Mouse (Mus musculus): ENCODE measurements around the gene Rel. TPM values are rescaled to one million over a fixed set of nuclear protein-coding genes. Genes with fewer than 3 reads are reported as not detected.

Gene Rel
- polyA plus RNA-seq, 1 experiment from 2014 or later: 0.41 TPM

DNA sequence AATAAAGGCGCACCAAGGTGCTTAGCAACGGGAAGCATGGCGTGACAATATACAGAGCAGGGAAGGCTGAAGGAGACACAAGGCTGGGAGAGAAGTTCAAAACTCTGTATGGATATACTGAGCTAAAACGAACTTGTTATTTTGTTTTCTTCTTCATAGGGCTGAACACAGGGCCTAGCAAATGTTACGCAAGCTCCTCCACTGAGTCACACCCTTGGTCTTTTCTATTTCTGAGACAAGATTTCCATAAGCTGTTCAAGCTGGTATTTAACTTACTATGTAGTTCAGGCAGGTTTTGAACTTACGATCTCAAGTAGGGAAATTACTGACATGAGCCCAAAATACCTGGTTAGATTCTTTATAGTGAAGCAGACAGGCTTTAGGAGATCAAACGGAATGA lies 29.4 kb downstream of the Rel start:
- no peaks in the 10 kb centered on the region for H3K27me3 ChIP-seq
- no peak overlapping the region for H3K9ac ChIP-seq
- no peak overlapping the region for H3K4me2 ChIP-seq
- no peak for ATAC-seq (ENCODE audit: low FRiP score, low read depth)
- no peaks in the 10 kb centered on the region for H3K4me1 ChIP-seq (replicated peaks)
- no peaks in the 10 kb centered on the region for H3K9me3 ChIP-seq
- H3K4me3 ChIP-seq: no peak overlapping the region
- WGBS: 94% methylated on average over 7 of the region's 7 CpGs
- no peaks in the 10 kb centered on the region for H3K36me3 ChIP-seq
- no peak overlapping the region for H3K27ac ChIP-seq (replicated peaks)

DNA sequence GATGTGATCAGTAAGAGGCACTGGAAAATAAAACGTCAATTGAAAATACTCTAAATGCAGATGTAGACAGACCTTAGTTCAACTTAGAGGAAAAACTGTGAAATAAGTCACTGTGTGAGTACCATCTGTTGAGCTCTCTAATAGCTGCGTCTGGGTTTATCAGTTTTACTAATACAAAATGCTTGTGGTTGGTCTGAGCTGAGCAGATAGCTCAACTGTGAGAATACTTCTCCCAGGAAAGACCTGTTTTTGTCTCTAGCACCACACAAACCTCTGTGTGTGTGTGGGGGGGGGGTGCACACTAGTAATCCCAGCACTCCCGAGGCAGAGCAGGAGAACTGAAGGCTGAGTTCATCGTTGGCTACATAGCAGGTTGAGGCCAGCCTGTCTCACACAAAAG lies 29.9 kb downstream of the Rel start:
- no peak overlapping the region for H3K4me3 ChIP-seq
- ATAC-seq (ENCODE audit: low FRiP score, low read depth): no peak
- H3K9ac ChIP-seq: no peak overlapping the region

DNA sequence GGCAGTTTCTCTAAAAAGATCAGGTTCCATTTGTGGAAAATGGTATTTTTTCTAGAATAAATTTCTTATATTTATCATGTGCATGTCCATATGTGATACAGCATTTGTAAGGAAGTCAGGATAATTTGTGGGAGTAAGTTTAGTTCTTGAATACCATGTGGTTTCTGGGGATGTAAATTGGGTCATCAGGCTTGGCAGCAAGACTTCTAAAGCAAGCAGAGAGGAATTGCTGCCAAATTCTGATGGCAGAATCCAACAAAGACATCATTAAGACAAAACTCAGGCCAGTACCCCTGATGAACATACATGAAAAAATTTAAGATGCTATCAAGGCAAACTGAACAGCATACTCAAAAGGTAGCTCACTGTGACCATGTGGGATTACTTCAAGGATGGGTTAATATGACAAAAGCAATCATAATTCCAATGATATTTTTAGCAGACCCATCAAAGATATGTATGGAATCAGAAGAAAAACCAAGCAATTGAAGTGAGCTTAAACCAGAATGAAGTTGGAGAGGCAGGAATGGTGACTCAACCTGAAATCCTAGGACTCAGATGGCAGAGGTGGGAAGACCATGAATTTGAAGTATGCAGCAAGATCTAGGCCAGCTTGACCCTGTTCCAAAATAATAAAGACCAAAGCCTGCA lies 34.8 kb downstream of the Rel start:
- Histone ChIP-seq H3K27ac (replicated peaks) (no peak overlapping the region), H3K9ac (no peak overlapping the region), H3K36me3 (peaks cover 9% of the 10 kb centered on the region), H3K4me3 (no peak overlapping the region), H3K4me2 (no peak overlapping the region), H3K9me3 (no peaks in the 10 kb centered on the region), H3K27me3 (no peaks in the 10 kb centered on the region), H3K4me1 (replicated peaks) (no peaks in the 10 kb centered on the region)
- no peak for ATAC-seq (ENCODE audit: low FRiP score, low read depth)

More for the DNA sequence above, 29.9 kb downstream of the Rel start:
- no peak overlapping the region for H3K27ac ChIP-seq (replicated peaks)
- no peaks in the 10 kb centered on the region for H3K36me3 ChIP-seq
- no peaks in the 10 kb centered on the region for H3K4me1 ChIP-seq (replicated peaks)
- H3K9me3 ChIP-seq: no peaks in the 10 kb centered on the region
- no peaks in the 10 kb centered on the region for H3K27me3 ChIP-seq
- 84% methylated on average over 4 of the region's 4 CpGs for WGBS
- H3K4me2 ChIP-seq: no peak overlapping the region

DNA sequence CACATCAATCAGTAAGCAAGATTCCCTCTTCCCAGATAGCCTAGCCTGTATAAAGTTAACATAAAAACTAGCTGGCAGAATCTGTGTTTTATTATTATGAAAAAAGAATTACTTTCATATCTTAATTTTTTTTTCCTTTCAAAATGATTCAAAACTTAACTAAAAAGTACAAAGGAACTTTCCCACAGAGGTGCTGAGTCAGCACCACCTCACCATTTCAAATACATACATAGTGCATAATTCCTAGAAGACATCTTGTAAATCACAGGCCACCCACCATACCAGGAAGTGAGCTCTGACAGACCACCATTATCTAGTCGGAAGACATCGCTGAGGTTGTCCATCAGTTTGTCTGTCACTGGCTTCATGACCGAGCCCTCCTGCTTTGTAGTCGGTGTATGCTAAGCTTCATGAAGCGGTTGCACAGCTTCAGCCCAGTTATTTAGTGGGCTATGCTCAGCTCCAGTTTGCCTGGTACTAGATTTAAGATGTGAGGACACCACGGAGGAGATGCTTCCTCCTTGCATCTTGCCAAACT lies 36.0 kb downstream of the Rel start:
- Histone ChIP-seq H3K36me3 (peaks cover 12% of the 10 kb centered on the region), H3K9ac (no peak overlapping the region), H3K4me2 (no peak overlapping the region), H3K9me3 (no peaks in the 10 kb centered on the region), H3K4me3 (no peak overlapping the region), H3K27me3 (no peaks in the 10 kb centered on the region), H3K4me1 (replicated peaks) (no peaks in the 10 kb centered on the region), H3K27ac (replicated peaks) (no peak overlapping the region)
- WGBS: 94% methylated on average over 6 of the region's 6 CpGs
- no peak for ATAC-seq (ENCODE audit: low FRiP score, low read depth)

DNA sequence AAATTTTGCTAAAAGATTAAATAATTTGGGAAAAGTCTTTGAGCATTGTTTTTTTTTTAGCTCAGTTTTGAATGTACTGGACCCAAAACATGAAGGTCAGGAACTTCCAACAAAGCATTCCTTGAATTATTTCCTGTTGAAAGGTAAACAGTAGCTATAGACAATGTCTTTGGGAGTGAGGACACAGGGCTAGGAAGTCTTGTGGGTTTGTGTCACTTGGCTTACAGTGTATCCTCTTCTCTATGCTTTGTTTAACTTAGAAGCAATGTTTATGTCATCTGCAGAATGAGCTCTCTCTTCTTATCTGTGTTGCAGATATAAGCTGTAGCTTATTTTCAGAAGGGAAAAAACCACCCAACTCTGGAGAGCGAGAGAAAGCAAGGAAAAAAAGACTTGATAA lies 37.9 kb downstream of the Rel start:
- Histone ChIP-seq H3K9ac (no peak overlapping the region), H3K9me3 (no peaks in the 10 kb centered on the region), H3K27me3 (no peaks in the 10 kb centered on the region), H3K4me2 (no peak overlapping the region), H3K4me3 (no peak overlapping the region), H3K4me1 (replicated peaks) (no peaks in the 10 kb centered on the region), H3K36me3 (peaks cover 22% of the 10 kb centered on the region), H3K27ac (replicated peaks) (no peak overlapping the region)
- 85% methylated on average over 1 of the region's 1 CpGs for WGBS
- ATAC-seq (ENCODE audit: low FRiP score, low read depth): no peak

DNA sequence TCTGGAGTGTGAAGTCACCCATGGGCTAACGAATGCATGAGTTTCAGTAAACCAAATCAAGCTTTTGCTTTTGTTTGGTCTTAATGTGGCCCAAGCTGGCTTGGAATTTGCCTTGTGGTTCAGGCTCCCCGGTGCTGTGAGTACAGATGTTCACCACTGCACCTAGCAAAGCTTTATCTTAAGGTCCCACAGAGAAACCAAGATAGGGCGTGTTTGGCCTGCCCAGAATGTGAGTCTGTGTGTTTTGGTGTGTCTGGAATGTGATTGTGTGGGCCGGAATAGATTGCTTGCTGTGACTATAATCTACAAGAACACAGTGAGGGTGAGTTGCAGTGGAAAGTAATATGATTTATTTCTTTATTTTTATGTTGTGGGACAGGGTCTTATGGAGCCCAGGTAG lies 40.6 kb downstream of the Rel start:
- no peaks in the 10 kb centered on the region for H3K4me1 ChIP-seq (replicated peaks)
- no peak overlapping the region for H3K4me3 ChIP-seq
- ATAC-seq (ENCODE audit: low FRiP score, low read depth): no peak
- H3K9me3 ChIP-seq: no peaks in the 10 kb centered on the region
- H3K4me2 ChIP-seq: no peak overlapping the region
- H3K27me3 ChIP-seq: no peaks in the 10 kb centered on the region
- H3K27ac ChIP-seq (replicated peaks): no peak overlapping the region
- WGBS: 89% methylated on average over 4 of the region's 4 CpGs
- no peak overlapping the region for H3K9ac ChIP-seq
- peaks cover 43% of the 10 kb centered on the region for H3K36me3 ChIP-seq

DNA sequence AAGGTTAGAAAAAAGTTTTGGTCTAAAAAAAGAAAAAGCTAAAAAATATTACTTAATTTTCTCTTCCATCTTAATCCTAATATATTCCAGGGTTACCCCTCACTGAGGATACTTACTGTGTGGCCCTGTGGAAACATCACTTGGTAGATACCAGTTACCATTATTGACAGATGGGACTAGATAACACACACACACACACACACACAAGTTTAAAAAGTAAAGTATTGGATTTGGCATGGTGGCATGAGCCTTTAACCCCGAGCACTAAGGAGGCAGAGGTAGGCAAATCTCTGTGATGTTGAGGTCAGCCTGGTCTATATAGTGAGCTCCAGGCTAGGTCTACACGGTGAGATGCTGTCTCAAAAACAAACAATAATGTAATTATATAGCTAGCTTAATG lies 42.6 kb downstream of the Rel start:
- Histone ChIP-seq H3K4me3 (no peak overlapping the region), H3K9ac (no peak overlapping the region), H3K36me3 (peaks cover 47% of the 10 kb centered on the region), H3K27ac (replicated peaks) (no peak overlapping the region), H3K4me2 (no peak overlapping the region), H3K9me3 (no peaks in the 10 kb centered on the region), H3K4me1 (replicated peaks) (no peaks in the 10 kb centered on the region), H3K27me3 (no peaks in the 10 kb centered on the region)
- 94% methylated on average over 2 of the region's 2 CpGs for WGBS
- no peak for ATAC-seq (ENCODE audit: low FRiP score, low read depth)

DNA sequence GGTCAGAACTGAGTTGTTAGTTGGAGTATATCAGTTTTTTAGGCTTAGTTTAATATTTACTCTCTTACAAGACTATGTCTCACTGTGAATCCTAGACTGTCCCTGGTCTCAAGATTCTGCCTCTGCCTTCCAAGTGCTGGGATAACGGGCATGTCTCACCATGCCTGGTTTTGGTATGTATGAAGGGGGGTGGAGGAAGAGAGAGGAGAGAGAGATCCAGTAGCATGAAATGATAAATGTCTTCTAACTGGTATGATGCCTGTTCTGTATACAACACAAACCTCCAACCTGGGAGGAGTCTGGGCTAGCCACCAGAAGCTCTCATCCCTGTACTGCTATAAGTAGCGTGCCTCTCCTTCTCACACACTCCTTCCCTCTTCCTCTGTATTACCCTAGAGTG lies 44.3 kb downstream of the Rel start:
- no peaks in the 10 kb centered on the region for H3K27me3 ChIP-seq
- peaks cover 56% of the 10 kb centered on the region for H3K36me3 ChIP-seq
- no peak overlapping the region for H3K4me2 ChIP-seq
- no peak overlapping the region for H3K9ac ChIP-seq
- no peak overlapping the region for H3K4me3 ChIP-seq
- H3K9me3 ChIP-seq: no peaks in the 10 kb centered on the region
- no peak overlapping the region for H3K27ac ChIP-seq (replicated peaks)
- no peaks in the 10 kb centered on the region for H3K4me1 ChIP-seq (replicated peaks)
- ATAC-seq (ENCODE audit: low FRiP score, low read depth): no peak
- WGBS: 89% methylated on average over 2 of the region's 2 CpGs

DNA sequence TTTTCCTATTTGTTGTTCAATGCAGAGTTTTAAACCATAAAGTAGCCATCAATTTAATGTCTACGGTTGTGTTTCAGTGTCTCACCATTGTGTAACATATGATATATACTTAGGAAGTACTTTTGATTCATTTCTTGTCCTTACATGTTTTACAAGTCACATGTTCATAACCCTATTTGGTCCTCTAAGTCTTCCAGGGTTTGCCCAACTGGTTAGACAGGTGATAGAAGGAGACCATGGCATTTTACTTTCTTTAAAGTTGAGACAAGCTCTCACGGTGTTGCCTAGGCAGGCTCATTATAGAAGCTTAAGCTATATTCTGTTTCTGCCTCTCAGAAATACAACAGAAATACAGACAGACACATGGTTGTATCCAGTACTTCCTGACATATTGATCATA lies 44.9 kb downstream of the Rel start:
- no peaks in the 10 kb centered on the region for H3K27me3 ChIP-seq
- H3K9ac ChIP-seq: no peak overlapping the region
- H3K9me3 ChIP-seq: no peaks in the 10 kb centered on the region
- no peak overlapping the region for H3K4me2 ChIP-seq
- H3K4me3 ChIP-seq: no peak overlapping the region
- H3K27ac ChIP-seq (replicated peaks): no peak overlapping the region
- ATAC-seq (ENCODE audit: low FRiP score, low read depth): no peak
- peaks cover 55% of the 10 kb centered on the region for H3K36me3 ChIP-seq
- no peaks in the 10 kb centered on the region for H3K4me1 ChIP-seq (replicated peaks)
- 96% methylated on average over 2 of the region's 2 CpGs for WGBS

DNA sequence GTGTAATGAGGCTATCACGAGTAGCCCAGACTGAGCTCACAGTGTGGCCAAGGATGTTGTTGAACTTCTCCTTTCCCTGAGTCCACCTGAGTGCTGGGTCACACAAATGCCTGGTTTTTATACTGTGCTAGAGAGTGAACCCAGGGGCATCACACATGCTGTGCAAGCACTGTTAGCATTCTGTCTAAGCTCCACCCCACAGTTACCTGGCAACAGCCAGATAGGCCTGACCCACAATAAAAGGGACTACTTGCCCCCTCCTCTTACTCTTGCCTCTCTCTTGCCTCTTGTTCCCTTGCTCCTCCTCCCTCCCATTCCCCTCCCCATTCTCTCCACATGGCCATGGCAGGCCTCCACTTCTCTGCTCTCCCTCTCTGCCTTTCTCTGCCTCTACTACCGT lies 48.4 kb downstream of the Rel start:
- Histone ChIP-seq H3K4me3 (no peak overlapping the region), H3K27me3 (no peaks in the 10 kb centered on the region), H3K9me3 (no peaks in the 10 kb centered on the region), H3K9ac (no peak overlapping the region), H3K27ac (replicated peaks) (no peak overlapping the region), H3K4me1 (replicated peaks) (no peaks in the 10 kb centered on the region), H3K4me2 (no peak overlapping the region), H3K36me3 (peaks cover 69% of the 10 kb centered on the region)
- 10% methylated on average over 2 of the region's 2 CpGs for WGBS
- ATAC-seq (ENCODE audit: low FRiP score, low read depth): no peak

DNA sequence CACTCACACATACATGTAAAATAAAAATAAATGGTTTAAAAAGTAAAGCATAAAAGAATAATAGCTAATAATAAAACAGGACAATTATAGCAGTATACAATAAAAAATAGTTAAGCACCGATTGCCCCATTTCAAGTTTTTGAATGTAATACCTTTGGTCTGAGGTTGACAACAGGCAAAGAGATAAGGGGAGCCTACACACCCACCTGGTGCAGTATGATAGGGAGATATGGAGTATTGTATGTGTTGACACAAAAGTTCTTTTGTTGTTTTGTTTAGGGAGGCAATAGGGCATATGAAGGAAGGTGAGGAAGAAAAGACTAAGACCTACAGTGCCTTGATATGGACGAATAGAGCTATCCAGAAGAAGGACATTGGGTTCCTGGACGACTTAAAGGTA lies 50.9 kb downstream of the Rel start:
- no peaks in the 10 kb centered on the region for H3K27me3 ChIP-seq
- no peak overlapping the region for H3K27ac ChIP-seq (replicated peaks)
- H3K9me3 ChIP-seq: no peaks in the 10 kb centered on the region
- H3K4me2 ChIP-seq: no peak overlapping the region
- WGBS: 89% methylated on average over 3 of the region's 3 CpGs
- no peak overlapping the region for H3K4me3 ChIP-seq
- H3K4me1 ChIP-seq (replicated peaks): no peaks in the 10 kb centered on the region
- H3K36me3 ChIP-seq: peaks cover 56% of the 10 kb centered on the region
- no peak overlapping the region for H3K9ac ChIP-seq
- ATAC-seq (ENCODE audit: low FRiP score, low read depth): no peak

DNA sequence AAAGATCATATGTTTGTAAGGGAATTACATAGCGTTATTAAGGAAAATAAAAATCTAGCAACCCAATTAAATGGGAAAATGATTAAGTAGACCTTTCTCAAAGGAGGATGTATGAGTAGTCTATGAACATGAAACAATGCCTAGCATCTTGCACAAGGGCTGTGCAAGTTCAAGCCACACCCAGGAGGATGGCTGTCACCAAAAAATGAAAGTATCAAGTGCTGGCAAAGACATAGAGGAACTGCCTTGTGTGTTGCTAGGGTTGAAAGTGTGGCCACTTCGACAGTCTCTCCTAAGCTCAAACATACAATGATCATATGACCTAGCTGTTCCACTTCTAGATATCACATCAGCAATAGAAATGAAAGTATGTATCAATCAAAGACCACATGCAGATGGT lies 51.9 kb downstream of the Rel start:
- H3K9ac ChIP-seq: no peak overlapping the region
- H3K36me3 ChIP-seq: peaks cover 60% of the 10 kb centered on the region
- H3K27me3 ChIP-seq: no peaks in the 10 kb centered on the region
- no peak overlapping the region for H3K4me3 ChIP-seq
- no peak overlapping the region for H3K27ac ChIP-seq (replicated peaks)
- H3K4me1 ChIP-seq (replicated peaks): no peaks in the 10 kb centered on the region
- no peak overlapping the region for H3K4me2 ChIP-seq
- no peak for ATAC-seq (ENCODE audit: low FRiP score, low read depth)
- no peaks in the 10 kb centered on the region for H3K9me3 ChIP-seq
- 96% methylated on average over 2 of the region's 2 CpGs for WGBS

DNA sequence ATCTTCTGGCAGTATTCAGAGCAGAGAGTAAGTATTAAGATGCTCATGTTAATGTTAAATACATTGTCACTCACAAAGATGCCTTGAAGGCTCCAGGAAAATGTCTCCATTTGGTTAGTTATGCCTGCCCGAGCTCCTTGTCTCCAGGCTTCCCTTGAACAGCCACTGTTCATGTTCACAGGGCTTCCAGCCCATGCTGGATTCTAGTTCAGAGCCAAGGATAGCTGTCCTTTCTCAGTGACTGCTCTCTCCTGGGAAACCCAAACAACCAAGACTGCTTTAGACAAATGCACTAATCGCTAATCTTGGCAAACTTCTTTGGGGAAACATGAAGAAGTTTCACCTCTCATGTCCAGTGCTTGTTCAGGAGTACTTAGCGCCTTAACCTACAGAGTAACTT lies 58.5 kb downstream of the Rel start:
- no peaks in the 10 kb centered on the region for H3K4me1 ChIP-seq (replicated peaks)
- no peak overlapping the region for H3K4me2 ChIP-seq
- no peaks in the 10 kb centered on the region for H3K27me3 ChIP-seq
- no peak overlapping the region for H3K4me3 ChIP-seq
- H3K9me3 ChIP-seq: no peaks in the 10 kb centered on the region
- H3K27ac ChIP-seq (replicated peaks): no peak overlapping the region
- no peak for ATAC-seq (ENCODE audit: low FRiP score, low read depth)
- 87% methylated on average over 3 of the region's 3 CpGs for WGBS
- peaks cover 57% of the 10 kb centered on the region for H3K36me3 ChIP-seq
- H3K9ac ChIP-seq: no peak overlapping the region

Measured in hindbrain, embryonic 15.5 days (tissue).